Mouse (Mus musculus) CH12.LX (cell line): ENCODE measurements at regions not wholly inside any gene's neighbourhood (a gene's known extent, or its start where the extent isn't known, plus 50 kb on each side); places are given as distances from the start of the nearest gene placed in this dataset.

Experiments used
- DNase-seq: peaks from one replicate; pipeline ENCODE4 v3.0.0-alpha.2; 2013; ENCODE audit errors: extremely low read depth
- H3K27ac ChIP-seq: 2 replicates; pipeline ENCODE4 v1.5.1; 2012; ENCODE audit warnings: low read depth, mild to moderate bottlenecking, control low read depth, moderate library complexity; ENCODE audit not compliant: insufficient read depth
- H3K27me3 ChIP-seq: replicated peaks from 2 replicates; pipeline ENCODE3; 2012; ENCODE audit warnings: inconsistent platforms
- H3K36me3 ChIP-seq, 2 experiments: replicated peaks in 1 of 2; 2 replicates each; pipeline versions ENCODE3 to v1.6.1; 2012; ENCODE audit warnings: inconsistent platforms in 1 of 2, low read length in 1 of 2, mild to moderate bottlenecking in 1 of 2, mixed read lengths in 1 of 2, moderate library complexity in 1 of 2; ENCODE audit not compliant: control insufficient read depth in 1 of 2, insufficient read depth in 1 of 2
- H3K4me1 ChIP-seq, 2 experiments: 2 replicates each; pipeline ENCODE4 v1.6.1; 2012; ENCODE audit warnings: inconsistent platforms in 1 of 2, moderate library complexity in 1 of 2; ENCODE audit not compliant: insufficient read depth in 2 of 2, control insufficient read depth in 1 of 2
- H3K4me2 ChIP-seq: 2 replicates; pipeline ENCODE4 v1.6.1; 2012; ENCODE audit warnings: low read depth, mild to moderate bottlenecking, control low read depth; ENCODE audit not compliant: poor library complexity, insufficient read depth, severe bottlenecking
- H3K4me3 ChIP-seq, 3 experiments: fragments of 150-350 bp in 1 of 3; sonication (generic) in 1 of 3; replicated peaks in 1 of 3; 2 replicates each; pipeline versions ENCODE3 to v1.5.1; 2011 to 2012; ENCODE audit warnings: low read depth in 2 of 3, low read length in 2 of 3, mild to moderate bottlenecking in 2 of 3, moderate library complexity in 2 of 3, control low read depth in 1 of 3, improper control_type of control experiment in 1 of 3, inconsistent platforms in 1 of 3, mixed read lengths in 1 of 3; ENCODE audit not compliant: poor library complexity in 1 of 3
- H3K79me2 ChIP-seq: replicated peaks from 2 replicates; pipeline ENCODE4 v1.6.1; 2012; ENCODE audit warnings: mild to moderate bottlenecking, moderate library complexity; ENCODE audit not compliant: control insufficient read depth, poor library complexity, insufficient read depth, severe bottlenecking; ENCODE audit errors: extremely low read depth
- H3K9ac ChIP-seq: 2 replicates; pipeline ENCODE4 v1.6.1; 2012; ENCODE audit warnings: low read depth, mild to moderate bottlenecking, control low read depth, moderate library complexity; ENCODE audit not compliant: insufficient read depth
- H3K9me3 ChIP-seq: replicated peaks from 2 replicates; pipeline ENCODE3; 2012; ENCODE audit warnings: low read length, inconsistent platforms, mixed read lengths
- CHD1 ChIP-seq: IDR thresholded peaks from 2 replicates; pipeline ENCODE4 v1.6.1; 2012; ENCODE audit warnings: low read depth, low read length, improper control_type of control experiment, inconsistent platforms
- CHD2 ChIP-seq: IDR thresholded peaks from 2 replicates; pipeline ENCODE4 v1.6.1; 2011; ENCODE audit warnings: low read length, improper control_type of control experiment
- CTCF ChIP-seq, 2 experiments: IDR thresholded peaks in 1 of 2; conservative IDR thresholded peaks in 1 of 2; 2 replicates each; pipeline ENCODE4 v1.5.1; 2011 to 2012; ENCODE audit warnings: low read depth in 2 of 2, low read length in 2 of 2, improper control_type of control experiment in 1 of 2, inconsistent platforms in 1 of 2, mild to moderate bottlenecking in 1 of 2, moderate library complexity in 1 of 2
- E2F4 ChIP-seq: IDR thresholded peaks from 2 replicates; pipeline ENCODE4 v1.6.1; 2011; ENCODE audit warnings: low read depth, low read length, improper control_type of control experiment; ENCODE audit not compliant: insufficient replicate concordance
- ELF1 ChIP-seq: IDR thresholded peaks from 2 replicates; pipeline ENCODE4 v1.6.1; 2014; ENCODE audit warnings: low read depth, mild to moderate bottlenecking, inconsistent platforms, low read length, improper control_type of control experiment
- EP300 ChIP-seq: IDR thresholded peaks from 2 replicates; pipeline ENCODE4 v1.6.1; 2011; ENCODE audit warnings: low read length, improper control_type of control experiment
- HCFC1 ChIP-seq: IDR thresholded peaks from 2 replicates; pipeline ENCODE4 v1.6.1; 2012; ENCODE audit warnings: low read depth, mild to moderate bottlenecking, inconsistent platforms, low read length, improper control_type of control experiment
- IRF4 ChIP-seq: IDR thresholded peaks from 2 replicates; pipeline ENCODE4 v1.6.1; 2014; ENCODE audit warnings: low read depth, mild to moderate bottlenecking, inconsistent platforms, low read length, improper control_type of control experiment
- JUN ChIP-seq: IDR thresholded peaks from 2 replicates; pipeline ENCODE4 v1.6.1; 2011; ENCODE audit warnings: low read depth, mild to moderate bottlenecking, low read length, improper control_type of control experiment, moderate library complexity; ENCODE audit not compliant: insufficient read depth
- JUND ChIP-seq: conservative IDR thresholded peaks from 2 replicates; pipeline ENCODE4 v1.6.1; 2011; ENCODE audit warnings: low read depth, low read length, improper control_type of control experiment
- KAT2A ChIP-seq: IDR thresholded peaks from 2 replicates; pipeline ENCODE4 v1.6.1; 2012; ENCODE audit warnings: low read length, improper control_type of control experiment, inconsistent platforms; ENCODE audit not compliant: insufficient replicate concordance
- MAFK ChIP-seq: IDR thresholded peaks from 2 replicates; pipeline ENCODE4 v1.6.1; 2011; ENCODE audit warnings: low read length, improper control_type of control experiment; ENCODE audit not compliant: insufficient replicate concordance
- MAX ChIP-seq: IDR thresholded peaks from 2 replicates; pipeline ENCODE4 v1.6.1; 2011; ENCODE audit warnings: low read length, improper control_type of control experiment
- MAZ ChIP-seq: IDR thresholded peaks from 2 replicates; pipeline ENCODE4 v1.6.1; 2012; ENCODE audit warnings: low read depth, mild to moderate bottlenecking, inconsistent platforms, low read length, improper control_type of control experiment, moderate library complexity
- MXI1 ChIP-seq: IDR thresholded peaks from 2 replicates; pipeline ENCODE4 v1.6.1; 2011; ENCODE audit warnings: mild to moderate bottlenecking, low read depth, low read length, improper control_type of control experiment
- MYC ChIP-seq: IDR thresholded peaks from 2 replicates; pipeline ENCODE4 v1.6.1; 2011; ENCODE audit warnings: low read depth, mild to moderate bottlenecking, improper control_type of control experiment, low read length
- NELFE ChIP-seq: IDR thresholded peaks from 2 replicates; pipeline ENCODE4 v1.6.1; 2011; ENCODE audit warnings: low read depth, low read length, improper control_type of control experiment
- NRF1 ChIP-seq: IDR thresholded peaks from 2 replicates; pipeline ENCODE4 v1.6.1; 2014; ENCODE audit warnings: low read depth, mild to moderate bottlenecking, inconsistent platforms, low read length, improper control_type of control experiment, moderate library complexity
- PAX5 ChIP-seq: IDR thresholded peaks from 2 replicates; pipeline ENCODE4 v1.6.1; 2012; ENCODE audit warnings: low read length, inconsistent platforms, mixed read lengths
- POLR2A ChIP-seq: IDR thresholded peaks from 2 replicates; pipeline ENCODE4 v1.6.1; 2011; ENCODE audit warnings: low read depth, mild to moderate bottlenecking, improper control_type of control experiment, low read length
- POLR2AphosphoS2 ChIP-seq: IDR thresholded peaks from 2 replicates; pipeline ENCODE4 v1.6.1; 2011; ENCODE audit warnings: low read depth, low read length, improper control_type of control experiment
- RAD21 ChIP-seq: IDR thresholded peaks from 2 replicates; pipeline ENCODE4 v1.6.1; 2011; ENCODE audit warnings: low read depth, mild to moderate bottlenecking, low read length, improper control_type of control experiment, moderate library complexity
- RCOR1 ChIP-seq: conservative IDR thresholded peaks from 2 replicates; pipeline ENCODE4 v1.6.1; 2012; ENCODE audit warnings: low read depth, mild to moderate bottlenecking, inconsistent platforms, low read length, improper control_type of control experiment
- SIN3A ChIP-seq: IDR thresholded peaks from 2 replicates; pipeline ENCODE4 v1.6.1; 2012; ENCODE audit warnings: low read length, improper control_type of control experiment, inconsistent platforms
- TBP ChIP-seq: conservative IDR thresholded peaks from 2 replicates; pipeline ENCODE4 v1.6.1; 2011; ENCODE audit warnings: low read depth, low read length, improper control_type of control experiment
- TCF12 ChIP-seq: IDR thresholded peaks from 2 replicates; pipeline ENCODE4 v1.6.1; 2014; ENCODE audit warnings: low read depth, mild to moderate bottlenecking, inconsistent platforms, low read length, improper control_type of control experiment
- UBTF ChIP-seq: IDR thresholded peaks from 2 replicates; pipeline ENCODE4 v1.6.1; 2012; ENCODE audit warnings: low read depth, mild to moderate bottlenecking, inconsistent platforms, low read length, improper control_type of control experiment, moderate library complexity
- USF1 ChIP-seq: IDR thresholded peaks from 2 replicates; pipeline ENCODE4 v1.6.1; 2014; ENCODE audit warnings: low read depth, mild to moderate bottlenecking, inconsistent platforms, low read length, improper control_type of control experiment
- ZC3H11A ChIP-seq: IDR thresholded peaks from 2 replicates; pipeline ENCODE4 v1.6.1; 2012; ENCODE audit warnings: low read depth, mild to moderate bottlenecking, inconsistent platforms, low read length, improper control_type of control experiment
- ZKSCAN1 ChIP-seq: IDR thresholded peaks from 2 replicates; pipeline ENCODE4 v1.6.1; 2012; ENCODE audit warnings: low read depth, inconsistent platforms, low read length, improper control_type of control experiment, borderline replicate concordance
- ZMIZ1 ChIP-seq: IDR thresholded peaks from 2 replicates; pipeline ENCODE4 v1.6.1; 2012; ENCODE audit warnings: low read depth, mild to moderate bottlenecking, inconsistent platforms, low read length, improper control_type of control experiment
- ZNF384 ChIP-seq: IDR thresholded peaks from 2 replicates; pipeline ENCODE4 v1.6.1; 2012; ENCODE audit warnings: low read depth, low read length, improper control_type of control experiment, inconsistent platforms
- dilution Hi-C: fragments of 300-500 bp; cut with MboI; formaldehyde crosslinking; loops from 2 replicates; pipeline ENCODE4 v1.14.3; 2020; ENCODE audit warnings: low sequenced_read_pairs; ENCODE audit not compliant: extremely low pct_unique_long_range_greater_than_20kb, extremely low pct_ligation_motif_present
- in situ Hi-C: fragments of 300-500 bp; cut with MboI; formaldehyde crosslinking; loops from 3 replicates; pipeline ENCODE4 v1.14.3; 2019; ENCODE audit warnings: low sequenced_read_pairs, low pct_ligation_motif_present, low pct_unique_long_range_greater_than_20kb, mixed read lengths

GRCm38 (mm10) chr11:45158282-45158681, 541.2 kb downstream of the Ebf1 start:
- Histone ChIP-seq H3K4me3 (no peak overlapping the region), H3K9me3 (no peaks in the 10 kb centered on the region), H3K79me2 (no peaks in the 10 kb centered on the region; the same call in 1 of the 2 replicates), H3K4me1 (peaks cover 5 to 31% of the 10 kb centered on the region in 2 experiments), H3K9ac (no peak overlapping the region), H3K27ac (no peak overlapping the region), H3K27me3 (no peaks in the 10 kb centered on the region), H3K36me3 (no peaks in the 10 kb centered on the region), H3K4me2 (no peak overlapping the region)
- in situ Hi-C loops = no loop called here
- dilution Hi-C loops = no loop called here
- no peak for TF ChIP-seq KAT2A
- TF ChIP-seq TBP = no peak
- TF ChIP-seq ZKSCAN1 = no peak
- TF ChIP-seq MAX = no peak
- no peak for TF ChIP-seq JUN
- no peak for TF ChIP-seq PAX5
- no peak for TF ChIP-seq SIN3A
- TF ChIP-seq POLR2A = no peak
- no peak for TF ChIP-seq MAZ
- no peak for TF ChIP-seq EP300
- TF ChIP-seq MXI1 = no peak
- no peak for TF ChIP-seq IRF4
- TF ChIP-seq TCF12 = no peak
- DNase-seq = no peak

GRCm38 (mm10) chr11:45160871-45161270, 543.8 kb downstream of the Ebf1 start:
- in situ Hi-C loops = no loop called here
- TF ChIP-seq SIN3A (peak; percentile 76), IRF4 (peak; percentile 61), ELF1 (peak; percentile 84), EP300 (peak; percentile 63), MAFK (peak; percentile 52; the same call in 1 of the 2 replicates), RAD21 (no peak), CHD1 (no peak), MAX (no peak; the same call in none of the 2 replicates), UBTF (no peak), KAT2A (no peak), NRF1 (peak; percentile 52), JUN (no peak), TCF12 (0 out of 2 replicates have a peak, but pooled peaks have one; percentile 42), E2F4 (no peak), POLR2AphosphoS2 (no peak), CHD2 (peak; percentile 59; the same call in 1 of the 2 replicates), CTCF (conservative IDR thresholded peaks at IDR 0.05 in 1 of 2, IDR thresholded peaks at IDR 0.05 in 1 of 2; ENCODE audit: low read depth in 2 of 2, low read length in 2 of 2) (no peak), TBP (0 out of 2 replicates have a peak, but pooled peaks have one; percentile 19), ZC3H11A (no peak), JUND (0 out of 2 replicates have a peak, but pooled peaks have one; percentile 18), ZMIZ1 (peak; percentile 63; the same call in 1 of the 2 replicates), NELFE (0 out of 2 replicates have a peak, but pooled peaks have one; percentile 38), USF1 (no peak), ZNF384 (no peak), RCOR1 (peak; percentile 48), HCFC1 (peak; percentile 30; the same call in 1 of the 2 replicates), MYC (peak; percentile 82; the same call in 1 of the 2 replicates)

More at GRCm38 (mm10) chr11:45160871-45161270, 543.8 kb downstream of the Ebf1 start:
- no peak overlapping the region for H3K9ac ChIP-seq
- H3K79me2 ChIP-seq = no peaks in the 10 kb centered on the region; the same call in 1 of the 2 replicates
- H3K9me3 ChIP-seq = no peaks in the 10 kb centered on the region
- peak; percentile 91 for DNase-seq
- H3K36me3 ChIP-seq = no peaks in the 10 kb centered on the region
- H3K4me3 ChIP-seq = peak overlapping the region; percentile 19 to 36 (median 30)
- dilution Hi-C loops = no loop called here
- H3K27me3 ChIP-seq = no peaks in the 10 kb centered on the region
- H3K27ac ChIP-seq = no peak overlapping the region
- peaks cover 2 to 26% of the 10 kb centered on the region in 2 experiments; a peak in 3 of 4 replicates for H3K4me1 ChIP-seq
- peak overlapping the region; percentile 95 for H3K4me2 ChIP-seq
